Mouse (Mus musculus) ovary, adult 18-20 months (tissue): ENCODE results near the gene Fcgr1.
"Not testable (repeated sequence)": the region's sequence is repeated elsewhere in the genome, so short reads cannot be mapped to it uniquely, and the experiment has no call there.

Source experiments
- DNase-seq: peaks from one replicate; pipeline ENCODE4 v3.0.0; 2022; ENCODE audit warnings: low spot score, mixed read lengths

Gene Fcgr1

GRCm38 (mm10) chr3:96293787-96294186 lies at the start of gene Fcgr1:
Gene Fcgr1 (minus strand): TSS chr3:96293969.
- DNase-seq = no peak

- DNase-seq = not testable (repeated sequence)
Measured at GRCm38 (mm10) chr3:96342652-96343051, 48.9 kb upstream of the Fcgr1 start.

GRCm38 (mm10) chr3:96342100-96342499 lies 48.3 kb upstream of the Fcgr1 start:
- DNase-seq = not testable (repeated sequence)

- no peak for DNase-seq
Measured at GRCm38 (mm10) chr3:96340611-96341312, 47.0 kb upstream of the Fcgr1 start.

GRCm38 (mm10) chr3:96338849-96339480 lies 45.2 kb upstream of the Fcgr1 start:
- DNase-seq = no peak

GRCm38 (mm10) chr3:96338043-96338442 lies 44.3 kb upstream of the Fcgr1 start:
- no peak for DNase-seq

GRCm38 (mm10) chr3:96337269-96337668 lies 43.5 kb upstream of the Fcgr1 start:
- DNase-seq = no peak

- DNase-seq = no peak
Measured at GRCm38 (mm10) chr3:96336636-96337035, 42.9 kb upstream of the Fcgr1 start.

- DNase-seq = no peak
Measured at GRCm38 (mm10) chr3:96335591-96335990, 41.8 kb upstream of the Fcgr1 start.

- no peak for DNase-seq
Measured at GRCm38 (mm10) chr3:96335163-96335550, 41.4 kb upstream of the Fcgr1 start.

- DNase-seq = no peak
Measured at GRCm38 (mm10) chr3:96334175-96335162, 40.7 kb upstream of the Fcgr1 start.

GRCm38 (mm10) chr3:96333396-96334174 lies 39.8 kb upstream of the Fcgr1 start:
- no peak for DNase-seq

- DNase-seq = no peak
Measured at GRCm38 (mm10) chr3:96332631-96333395, 39.0 kb upstream of the Fcgr1 start.

- no peak for DNase-seq
Measured at GRCm38 (mm10) chr3:96332000-96332399, 38.2 kb upstream of the Fcgr1 start.

GRCm38 (mm10) chr3:96331438-96331837 lies 37.7 kb upstream of the Fcgr1 start:
- DNase-seq = no peak

- DNase-seq = no peak
Measured at GRCm38 (mm10) chr3:96330603-96331002, 36.8 kb upstream of the Fcgr1 start.

- DNase-seq = no peak
Measured at GRCm38 (mm10) chr3:96330181-96330580, 36.4 kb upstream of the Fcgr1 start.

GRCm38 (mm10) chr3:96328730-96329387 lies 35.1 kb upstream of the Fcgr1 start:
- DNase-seq = no peak

GRCm38 (mm10) chr3:96328060-96328729 lies 34.4 kb upstream of the Fcgr1 start:
- DNase-seq = not testable (repeated sequence)

GRCm38 (mm10) chr3:96327647-96328046 lies 33.9 kb upstream of the Fcgr1 start:
- no peak for DNase-seq
